Mouse (Mus musculus) urinary bladder, postnatal 25 days (tissue): ENCODE data around the gene Inpp1.

ENCODE experiments used
- DNase-seq: peaks from one replicate; pipeline ENCODE4 v3.0.0; 2022; ENCODE audit warnings: low spot score

The Inpp1 gene

GRCm38 (mm10) chr1:52792701-52793100 lies 24.8 kb downstream of the Inpp1 start:
- no peak for DNase-seq

DNA sequence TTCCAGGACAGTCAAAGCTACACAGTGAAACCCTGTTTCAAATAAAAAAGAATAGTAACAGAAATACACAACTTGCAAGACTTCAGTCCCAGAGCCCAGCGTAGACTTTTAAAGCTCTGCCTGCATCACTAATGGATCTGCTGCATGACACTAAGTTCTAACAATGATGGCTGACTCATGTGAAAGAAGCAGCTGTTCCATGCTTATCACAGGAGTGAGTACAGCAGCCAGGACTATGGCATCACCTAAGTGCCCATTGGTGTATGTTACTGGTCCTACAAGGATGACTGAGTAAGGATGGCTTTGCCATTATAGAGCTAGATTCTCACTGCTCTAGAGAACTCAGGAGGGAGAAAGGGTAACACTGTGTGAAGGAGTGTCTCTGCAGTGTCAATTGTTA lies 30.2 kb downstream of the Inpp1 start:
- DNase-seq: no peak

DNA sequence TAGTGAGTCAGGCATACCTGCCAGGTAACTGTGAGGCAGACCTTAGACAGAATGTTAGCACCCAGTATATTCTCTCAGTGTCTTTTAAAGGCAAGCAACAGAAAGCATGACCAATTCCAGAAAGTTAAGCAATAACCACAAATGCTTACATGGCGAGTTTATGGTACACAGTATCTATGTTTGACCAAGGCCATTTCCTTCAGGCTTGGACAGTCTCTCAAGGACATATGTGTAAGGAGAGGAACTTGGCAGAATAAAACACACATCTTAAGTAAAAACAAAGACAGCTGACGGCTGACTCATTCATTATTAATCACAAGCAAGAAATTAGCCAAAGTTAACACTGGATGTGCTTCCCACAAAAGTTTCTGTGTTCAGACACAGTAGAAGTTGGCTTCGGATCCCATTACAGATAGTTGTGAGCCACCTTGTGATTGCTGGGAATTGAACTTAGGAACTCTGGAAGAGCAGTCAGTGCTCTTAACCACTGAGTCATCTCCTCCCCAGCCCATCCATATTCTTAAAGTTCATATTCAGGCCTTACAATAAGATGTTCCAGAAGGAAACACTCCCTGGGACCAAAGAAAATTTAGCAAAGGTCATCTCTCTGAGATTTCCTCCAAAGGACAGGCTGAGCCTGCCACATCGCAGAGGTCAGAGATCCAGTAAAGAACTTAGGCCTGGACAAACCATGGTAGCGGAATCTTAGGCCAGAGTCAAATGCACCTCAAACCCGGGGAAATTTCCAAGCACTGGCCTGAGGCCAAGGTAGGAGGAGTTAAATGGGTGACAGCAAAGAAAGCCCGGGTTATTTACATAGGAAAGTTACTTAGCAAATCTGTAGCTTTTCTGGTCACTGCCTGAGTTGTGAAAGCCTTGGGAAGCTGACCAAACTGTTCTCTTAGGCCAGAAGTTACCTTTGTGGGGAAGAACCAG lies 52.0 kb downstream of the Inpp1 start:
- no peak for DNase-seq

DNA sequence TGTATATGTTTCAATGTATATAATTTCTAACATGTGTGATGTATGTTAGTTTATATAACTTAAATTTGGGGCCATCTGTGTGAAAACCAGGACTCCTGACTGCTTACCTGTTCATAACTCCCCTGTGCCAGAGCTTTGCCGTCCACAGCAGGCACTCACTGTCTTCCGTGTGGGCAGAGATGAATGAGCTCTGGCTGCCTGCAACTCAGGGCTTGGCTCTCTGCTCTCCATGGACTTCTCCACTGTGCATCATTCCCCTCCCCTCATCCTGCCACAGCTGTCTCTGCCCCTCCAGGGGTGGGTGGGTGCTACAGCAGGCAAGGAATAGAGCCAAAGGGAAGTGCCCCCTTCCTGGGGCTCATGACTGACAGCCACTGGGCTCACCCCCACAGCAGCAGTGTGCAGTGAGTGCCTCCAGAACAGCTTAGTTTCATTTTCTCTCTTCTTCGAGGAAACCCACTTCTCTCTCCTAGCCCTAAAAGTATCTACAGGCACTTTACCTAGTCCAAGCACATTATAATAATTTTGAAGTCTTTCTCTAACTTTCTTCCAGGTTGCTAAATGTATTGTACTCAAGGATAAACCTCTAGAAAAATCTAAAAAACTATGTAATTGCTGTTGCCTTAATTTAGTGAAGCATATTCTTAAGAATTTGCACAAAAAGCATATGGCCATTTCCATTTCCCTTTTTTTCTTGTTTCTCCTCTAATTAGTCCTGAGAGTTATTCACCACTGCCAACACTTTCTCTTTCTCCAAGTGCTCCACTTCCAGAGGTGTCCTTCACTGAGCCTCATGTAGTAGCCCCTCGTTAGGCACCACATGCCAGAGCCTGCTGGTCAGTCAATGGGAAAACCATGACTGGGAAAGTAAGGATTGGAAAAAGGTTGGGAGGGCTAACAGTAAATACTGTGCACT lies 53.3 kb downstream of the Inpp1 start:
- no peak for DNase-seq

DNA sequence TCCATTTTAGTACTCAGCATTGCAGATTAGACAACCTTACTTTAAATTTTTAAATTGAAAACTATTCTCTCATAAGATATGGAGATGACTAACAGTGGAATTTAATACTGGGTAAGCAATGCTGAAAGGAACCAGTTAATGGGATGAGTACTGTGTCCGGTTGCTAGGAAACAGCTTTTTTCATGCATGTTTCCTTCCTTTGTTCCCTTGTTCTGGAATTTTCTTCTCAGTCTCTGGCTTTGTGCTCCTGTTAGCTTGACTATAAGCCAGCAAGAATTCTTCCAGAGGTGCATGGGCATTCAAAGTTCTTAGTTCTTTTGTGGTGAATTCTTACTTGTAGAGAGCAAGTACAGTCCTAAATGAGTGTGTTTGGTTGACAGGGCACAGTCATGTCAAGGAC lies 59.3 kb downstream of the Inpp1 start:
- no peak for DNase-seq

DNA sequence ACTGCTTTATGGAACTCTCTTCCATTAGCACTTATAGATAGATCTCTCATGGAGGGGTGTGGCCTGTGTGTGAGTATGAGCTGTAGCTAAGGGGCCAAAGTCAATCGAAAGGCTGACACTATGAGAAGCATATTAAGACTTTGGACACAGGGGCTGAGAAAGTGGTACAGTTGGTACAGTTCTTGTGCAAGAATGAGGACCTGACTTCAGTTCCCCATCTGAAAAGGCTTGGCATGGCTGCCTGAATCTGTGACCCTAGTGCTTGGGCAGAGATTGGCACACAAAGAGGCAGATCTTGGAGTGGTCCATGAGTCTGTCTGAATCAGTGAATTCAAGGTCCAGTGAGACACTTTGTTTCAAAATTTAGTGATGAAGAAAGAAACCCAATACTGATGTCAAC lies 63.2 kb downstream of the Inpp1 start:
- DNase-seq: no peak

- no peak for DNase-seq
Observed at GRCm38 (mm10) chr1:52753828-52754227, 63.7 kb downstream of the Inpp1 start.

DNA sequence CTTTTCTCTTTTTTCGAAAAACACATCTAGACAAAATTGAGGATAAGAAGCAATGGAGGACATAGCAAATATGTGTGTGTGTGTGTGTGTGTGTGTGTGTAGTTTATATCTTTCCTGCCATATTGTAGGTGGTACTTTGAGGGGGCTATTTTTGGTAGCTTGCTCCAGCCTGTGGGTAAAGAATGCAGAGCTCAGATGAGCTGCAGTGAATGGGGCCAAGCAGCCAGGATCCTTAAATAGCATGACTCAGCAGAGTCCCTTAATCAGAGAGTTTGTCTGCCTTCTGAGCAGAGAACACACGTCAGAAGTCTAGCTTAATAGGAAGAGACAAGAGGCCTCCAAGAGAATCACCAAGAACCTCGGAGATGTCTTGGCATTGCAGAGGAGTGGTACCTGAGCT lies 64.8 kb downstream of the Inpp1 start:
- no peak for DNase-seq

- no peak for DNase-seq
Observed at GRCm38 (mm10) chr1:52751634-52752033, 65.9 kb downstream of the Inpp1 start.

DNA sequence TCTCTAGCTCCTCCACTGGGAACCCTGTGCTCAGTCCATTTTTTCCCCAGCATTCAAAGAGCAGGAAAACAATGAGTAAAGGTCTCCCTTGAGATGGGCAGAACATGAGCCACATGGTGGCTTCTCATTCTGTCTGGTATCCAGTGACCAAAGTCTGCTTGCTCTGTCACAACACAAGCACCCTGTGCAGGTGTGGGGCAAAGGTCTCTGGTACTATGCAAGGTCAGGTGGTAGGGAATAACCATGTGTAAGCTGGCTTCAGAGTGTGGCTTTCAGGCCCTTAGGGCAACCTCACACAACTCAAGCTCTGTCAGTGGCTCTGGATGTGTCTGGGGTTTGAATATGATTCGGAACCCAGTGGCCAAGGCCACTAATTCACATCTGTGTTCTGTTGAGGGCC lies 67.5 kb downstream of the Inpp1 start:
- no peak for DNase-seq

- DNase-seq: peak; percentile 72
Observed at GRCm38 (mm10) chr1:52748260-52748659, 69.2 kb downstream of the Inpp1 start.

GRCm38 (mm10) chr1:52742567-52742966 lies 74.9 kb downstream of the Inpp1 start:
- no peak for DNase-seq
